Mouse (Mus musculus) embryonic facial prominence, embryonic 14.5 days (tissue): ENCODE results near the gene Clasrp. TPM values are rescaled to one million over a fixed set of nuclear protein-coding genes. Genes with fewer than 3 reads are reported as not detected.

ENCODE experiments used
- ATAC-seq: fragments of 200-750 bp; cut with Nextera tagmentation; 2 replicates; pipeline ENCODE4 v1.8.0; 2017; ENCODE audit warnings: low read depth, moderate number of reproducible peaks, moderate TSS enrichment
- DNase-seq: peaks from one replicate; pipeline ENCODE4 v3.0.0-alpha.2; 2015; ENCODE audit warnings: low spot score
- H3K27ac ChIP-seq: fragments of 300-500 bp; sonication (generic); replicated peaks from 2 replicates; pipeline ENCODE4 v1.5.1; 2014; ENCODE audit warnings: low read depth, mild to moderate bottlenecking, low read length, moderate library complexity
- H3K27me3 ChIP-seq: fragments of 300-500 bp; sonication (generic); replicated peaks from 2 replicates; pipeline ENCODE4 v1.6.1; 2014; ENCODE audit warnings: low read length; ENCODE audit not compliant: control insufficient read depth, insufficient read depth
- H3K36me3 ChIP-seq: fragments of 300-500 bp; sonication (generic); 2 replicates; pipeline ENCODE4 v1.6.1; 2014; ENCODE audit warnings: low read length, mixed read lengths; ENCODE audit not compliant: control insufficient read depth, insufficient read depth
- H3K4me1 ChIP-seq: fragments of 300-500 bp; sonication (generic); 2 replicates; pipeline ENCODE4 v1.6.1; 2014; ENCODE audit warnings: antibody characterized with exemption, low read length; ENCODE audit not compliant: control insufficient read depth, insufficient read depth
- H3K4me2 ChIP-seq: fragments of 300-500 bp; sonication (generic); 2 replicates; pipeline ENCODE4 v1.6.1; 2014; ENCODE audit warnings: low read depth, mild to moderate bottlenecking, low read length, moderate library complexity, mixed read lengths
- H3K4me3 ChIP-seq: fragments of 300-500 bp; sonication (generic); 2 replicates; pipeline ENCODE4 v1.5.1; 2014; ENCODE audit warnings: low read depth, mild to moderate bottlenecking, low read length
- H3K9ac ChIP-seq: fragments of 300-500 bp; sonication (generic); 2 replicates; pipeline ENCODE4 v1.6.1; 2014; ENCODE audit warnings: low read depth, mild to moderate bottlenecking, low read length, moderate library complexity, mixed read lengths
- H3K9me3 ChIP-seq: fragments of 300-500 bp; sonication (generic); 2 replicates; pipeline ENCODE4 v1.6.1; 2016; ENCODE audit warnings: low read length; ENCODE audit not compliant: control insufficient read depth
- WGBS: fragments of 180-500 bp; shearing (Covaris S2); extraction: QIAGEN DNeasy Blood & Tissue Kit; methylation state at CpG from one replicate; pipeline ENCODE4 v1.1.7; 2014; 5-methylcytosine and 5-hydroxymethylcytosine counted together
- polyA plus RNA-seq: library from polyadenylated mRNA; unstranded; fragments of >200 nt; fragmentation: Nextera tagmentation; extraction: Ambion mirVana; gene quantifications from 2 replicates; pipeline ENCODE4 v1.2.1, GENCODE M21; 2014

The Clasrp gene
- polyA plus RNA-seq, 1 experiment from 2014 or later: 36.0 TPM

DNA sequence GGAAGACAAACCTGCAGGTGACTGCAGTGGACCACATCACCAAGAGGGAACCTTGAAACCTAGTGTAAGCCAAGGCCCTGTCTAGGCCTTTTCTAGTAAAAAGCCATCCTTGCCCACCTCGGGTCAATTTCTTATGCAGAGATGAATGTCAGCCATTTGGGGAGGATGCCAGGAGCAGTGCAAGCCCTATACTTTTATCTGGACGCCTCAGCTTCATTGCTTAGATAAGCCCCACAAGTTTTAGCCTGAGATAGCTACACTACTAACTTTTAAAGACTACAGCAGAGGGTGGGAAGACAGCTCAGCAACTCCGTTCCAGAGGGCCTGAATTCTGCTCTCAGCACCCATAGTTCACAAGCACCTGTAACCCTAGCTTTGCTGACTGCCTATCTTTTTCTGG lies 40.4 kb downstream of the Clasrp start:
- H3K36me3 ChIP-seq: peaks cover 33% of the 10 kb centered on the region
- DNase-seq (no peak), ATAC-seq (no peak)
- peaks cover 24% of the 10 kb centered on the region for H3K4me1 ChIP-seq
- no peaks in the 10 kb centered on the region for H3K27me3 ChIP-seq
- H3K9ac ChIP-seq: no peak overlapping the region; the same call in 1 of the 2 replicates
- 0 out of 2 replicates have a peak, but pooled peaks cover 4% of the 10 kb centered on the region for H3K9me3 ChIP-seq
- H3K4me2 ChIP-seq: no peak overlapping the region
- no peak overlapping the region for H3K4me3 ChIP-seq
- WGBS: 79% methylated on average over 3 of the region's 3 CpGs
- 0 out of 2 replicates have a peak overlapping the region, but pooled peaks have one; percentile 94 for H3K27ac ChIP-seq

DNA sequence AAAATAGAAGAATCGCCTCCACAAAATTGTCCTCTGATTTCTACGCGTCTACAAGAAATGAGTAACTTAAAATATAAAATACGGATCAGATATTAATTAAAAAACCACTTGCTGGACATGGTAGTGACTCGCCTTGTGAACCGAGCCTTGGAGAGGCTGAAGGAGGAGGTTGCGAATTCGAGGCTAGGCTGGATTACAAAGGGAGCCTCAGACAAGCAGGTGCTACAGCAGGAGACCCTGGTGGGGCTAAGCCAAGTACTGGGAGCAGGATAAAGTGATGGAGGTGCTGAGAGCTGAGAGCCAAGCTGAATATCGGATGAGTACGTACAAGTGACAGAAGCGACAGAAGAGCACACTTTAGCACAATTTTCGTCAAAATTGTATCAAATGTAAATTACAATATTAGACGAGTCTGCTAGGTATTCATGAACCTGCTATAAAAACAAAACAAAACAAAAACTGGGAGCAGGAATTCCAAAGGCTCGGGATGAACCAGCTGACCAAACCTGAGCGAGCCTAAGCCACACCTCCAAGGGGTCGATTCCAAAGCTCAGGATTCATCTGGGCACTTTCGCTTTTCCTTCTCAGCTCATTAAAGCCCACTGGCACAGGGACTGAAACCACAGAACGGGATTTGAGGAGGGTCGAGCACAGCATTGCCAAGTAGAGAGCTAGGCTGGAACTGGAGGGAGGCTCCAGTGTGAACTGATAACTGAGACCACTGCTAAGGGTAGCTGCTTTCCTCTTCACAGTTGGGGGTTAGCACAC lies 41.5 kb downstream of the Clasrp start, which contains the start of gene Ppp1r37:
TSS of gene Ppp1r37 (minus strand) at position 434 of the 768 bp plus-strand sequence.
- Histone ChIP-seq H3K4me1 (peaks cover 26% of the 10 kb centered on the region), H3K4me2 (peak within 1 kb of the TSS; percentile 98), H3K4me3 (peak within 1 kb of the TSS; percentile 99), H3K9ac (peak within 1 kb of the TSS; percentile 97), H3K36me3 (peaks cover 33% of the 10 kb centered on the region), H3K9me3 (0 out of 2 replicates have a peak, but pooled peaks cover 4% of the 10 kb centered on the region), H3K27me3 (no peaks in the 10 kb centered on the region), H3K27ac (peak within 1 kb of the TSS; percentile 94)
- ATAC-seq (peak; percentile 45; the same call in 1 of the 2 replicates), DNase-seq (peak; percentile 69)
- WGBS: 4% methylated on average over 19 of the region's 19 CpGs

DNA sequence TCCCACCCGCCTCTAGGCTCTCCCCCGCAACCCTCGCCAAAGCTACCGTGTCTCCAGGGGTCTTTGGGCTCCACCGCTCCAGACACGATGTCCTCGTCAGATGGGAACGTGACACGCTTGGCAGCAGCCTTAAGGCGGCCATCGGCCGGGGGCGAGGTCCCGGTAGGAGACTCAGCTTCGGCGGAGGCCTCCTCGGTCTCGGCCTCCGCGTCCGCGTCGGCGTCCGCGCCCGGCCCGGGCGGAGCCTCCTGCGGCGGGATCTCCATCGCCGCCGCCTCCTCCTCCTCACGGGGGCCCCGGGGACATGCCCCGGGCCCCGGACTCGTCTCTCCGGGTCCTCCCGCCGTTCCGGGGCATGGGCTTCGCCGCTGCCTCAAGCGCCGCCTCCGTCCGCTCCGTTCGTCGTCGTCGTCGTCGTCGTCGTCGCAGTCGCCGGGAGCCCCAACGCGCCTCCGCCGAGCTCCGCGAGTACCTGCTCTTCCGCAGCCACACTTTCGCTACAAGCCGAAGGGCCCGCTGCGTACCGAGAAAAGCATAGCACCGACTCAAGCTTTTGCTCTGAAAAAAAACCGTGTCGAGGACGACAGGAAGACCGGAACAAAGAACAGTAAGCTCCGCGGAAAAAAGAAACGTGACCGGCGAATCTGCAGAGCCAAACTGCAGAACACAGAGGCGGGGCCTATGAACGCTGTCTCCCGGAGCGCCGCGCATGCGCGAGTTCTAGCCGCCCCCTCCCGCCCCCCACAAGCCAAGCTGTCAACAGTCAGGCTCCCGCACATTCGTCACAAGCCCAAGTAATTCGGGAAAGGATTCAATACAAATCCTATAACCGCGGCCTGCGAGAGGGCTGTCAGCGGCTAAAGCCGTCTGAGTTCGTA lies 42.3 kb downstream of the Clasrp start:
- peak overlapping the region; percentile 98 for H3K4me2 ChIP-seq
- peak overlapping the region; percentile 94 for H3K27ac ChIP-seq
- H3K4me1 ChIP-seq: peaks cover 26% of the 10 kb centered on the region
- H3K27me3 ChIP-seq: no peaks in the 10 kb centered on the region
- DNase-seq: peak; percentile 97
- ATAC-seq: peak; percentile 90
- WGBS: under 1% methylated on average over 79 of the region's 102 CpGs
- 0 out of 2 replicates have a peak, but pooled peaks cover 4% of the 10 kb centered on the region for H3K9me3 ChIP-seq
- peak overlapping the region; percentile 97 for H3K9ac ChIP-seq
- H3K4me3 ChIP-seq: peak overlapping the region; percentile 99
- peaks cover 30% of the 10 kb centered on the region for H3K36me3 ChIP-seq

- Histone ChIP-seq H3K4me3 (peak overlapping the region; percentile 99), H3K9ac (peak overlapping the region; percentile 97), H3K9me3 (0 out of 2 replicates have a peak, but pooled peaks cover 4% of the 10 kb centered on the region), H3K4me2 (peak overlapping the region; percentile 98), H3K27ac (peak overlapping the region; percentile 94), H3K27me3 (no peaks in the 10 kb centered on the region), H3K4me1 (peaks cover 26% of the 10 kb centered on the region), H3K36me3 (peaks cover 24% of the 10 kb centered on the region)
- ATAC-seq (no peak), DNase-seq (no peak)
- 2% methylated on average over 11 of the region's 11 CpGs for WGBS
These were observed 42.9 kb downstream of the Clasrp start for GRCm38 (mm10) chr7:19561431-19561764.

DNA sequence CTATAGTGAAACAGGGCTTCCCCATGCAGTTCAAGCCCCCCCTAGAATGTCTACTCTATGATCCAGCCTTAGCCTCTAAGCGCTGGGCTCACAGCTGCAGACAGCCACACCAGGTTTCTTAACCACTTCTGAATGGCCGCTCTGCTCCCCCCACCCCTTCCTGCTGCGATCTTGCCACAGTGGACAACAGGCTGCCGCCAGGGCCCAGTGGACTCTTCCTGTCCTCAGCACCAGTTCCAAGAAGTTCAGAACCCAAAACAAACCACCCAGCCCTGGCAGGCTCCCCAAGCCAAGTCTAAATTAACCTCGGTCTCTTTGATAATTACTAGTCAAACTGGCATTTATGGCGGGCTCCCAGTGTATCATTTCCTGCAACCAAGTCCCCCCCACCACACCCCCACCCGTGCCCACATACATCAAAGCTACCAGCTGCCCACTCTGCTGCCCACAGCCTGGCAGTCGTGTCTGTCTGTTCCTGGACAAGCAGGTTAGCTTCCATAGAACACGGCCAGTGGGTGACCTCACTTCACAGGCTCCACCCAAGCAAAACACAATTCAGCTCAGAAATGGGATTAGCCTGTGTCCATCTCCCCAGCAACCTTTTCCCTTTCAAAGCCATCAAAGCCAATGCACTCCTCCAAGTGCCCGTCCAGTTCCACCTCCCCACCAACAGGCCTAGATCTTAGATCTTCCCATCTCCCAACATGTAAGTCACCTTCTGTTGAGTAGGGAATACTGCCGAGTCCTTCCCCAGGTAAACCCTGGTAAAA lies 43.6 kb downstream of the Clasrp start:
- ATAC-seq (no peak), DNase-seq (peak; percentile 50)
- H3K4me1 ChIP-seq: peaks cover 26% of the 10 kb centered on the region
- H3K9me3 ChIP-seq: 0 out of 2 replicates have a peak, but pooled peaks cover 4% of the 10 kb centered on the region
- H3K27me3 ChIP-seq: no peaks in the 10 kb centered on the region
- H3K4me2 ChIP-seq: peak overlapping the region; percentile 98
- H3K27ac ChIP-seq: peak overlapping the region; percentile 94; the same call in 1 of the 2 replicates
- peak overlapping the region; percentile 97 for H3K9ac ChIP-seq
- peaks cover 22% of the 10 kb centered on the region for H3K36me3 ChIP-seq
- 21% methylated on average over 11 of the region's 11 CpGs for WGBS
- peak overlapping the region; percentile 99 for H3K4me3 ChIP-seq

DNA sequence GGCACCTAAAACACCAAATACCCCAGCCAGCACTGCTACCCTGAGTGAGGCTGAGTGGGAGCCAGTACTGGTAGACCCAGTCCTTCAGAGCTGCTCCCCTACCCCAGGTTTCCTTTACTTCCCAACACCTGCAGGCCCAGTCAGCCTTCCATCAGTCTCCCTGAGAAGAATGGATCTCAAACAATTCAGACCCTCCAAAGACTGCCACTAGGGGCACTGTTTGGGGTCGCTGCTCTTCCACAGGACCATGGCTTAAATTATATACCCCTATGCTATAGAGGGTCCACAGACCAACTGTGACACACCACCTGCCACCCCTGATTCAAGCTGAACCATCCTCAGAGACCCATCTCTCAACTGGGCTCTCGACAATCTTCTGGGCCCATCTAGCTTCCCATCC lies 45.3 kb downstream of the Clasrp start:
- peaks cover 26% of the 10 kb centered on the region for H3K4me1 ChIP-seq
- H3K4me3 ChIP-seq: no peak overlapping the region
- DNase-seq: no peak
- peaks cover 14% of the 10 kb centered on the region; the same call in 1 of the 2 replicates for H3K36me3 ChIP-seq
- H3K4me2 ChIP-seq: no peak overlapping the region
- 55% methylated on average over 2 of the region's 2 CpGs for WGBS
- H3K9me3 ChIP-seq: no peaks in the 10 kb centered on the region
- H3K27ac ChIP-seq: no peak overlapping the region
- H3K27me3 ChIP-seq: no peaks in the 10 kb centered on the region
- no peak for ATAC-seq
- H3K9ac ChIP-seq: no peak overlapping the region

DNA sequence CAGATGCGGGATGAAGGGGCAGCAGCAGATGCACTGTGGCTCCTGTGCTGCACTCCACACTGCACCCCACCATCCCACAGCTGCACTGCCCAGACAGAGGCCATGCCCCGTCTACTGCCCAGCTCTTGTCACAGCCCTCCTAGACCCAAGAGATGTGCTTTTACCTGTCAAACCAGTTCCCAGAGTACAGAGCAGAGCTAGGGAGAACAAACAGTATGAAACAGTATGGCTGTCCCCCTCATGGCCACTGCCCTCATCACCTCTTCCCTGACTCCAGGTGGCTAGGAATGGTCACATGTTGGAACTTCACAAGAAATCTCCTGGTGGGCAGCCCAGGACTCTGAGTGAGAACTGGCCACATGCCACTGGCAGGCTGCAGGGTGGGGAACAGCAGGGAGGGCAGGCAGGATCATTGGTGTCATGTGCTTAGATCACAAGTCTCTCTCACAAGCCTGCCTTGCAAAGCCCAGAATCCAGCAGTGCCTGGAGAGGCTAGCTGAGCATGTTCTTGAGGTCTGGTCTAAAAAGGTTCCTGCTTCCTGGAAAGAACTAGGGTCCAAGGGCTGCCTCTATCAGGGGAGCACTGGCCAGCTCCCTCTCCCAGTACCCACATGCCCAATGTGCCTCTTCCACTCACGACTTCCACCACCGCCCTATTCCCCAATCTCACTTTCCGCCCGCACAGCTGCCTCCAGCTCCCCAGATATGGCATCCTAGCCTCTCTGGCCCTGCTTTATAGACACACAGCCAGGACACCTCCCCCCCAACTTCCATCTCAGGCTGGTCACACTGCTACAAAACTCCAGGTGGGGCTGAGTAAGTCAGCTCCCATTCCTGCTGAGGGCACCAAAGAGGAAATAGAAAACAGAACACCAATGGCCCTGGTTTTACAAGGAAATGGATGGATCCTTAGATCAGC lies 46.0 kb downstream of the Clasrp start:
- no peak overlapping the region for H3K27ac ChIP-seq
- ATAC-seq (no peak), DNase-seq (no peak)
- peaks cover 26% of the 10 kb centered on the region for H3K4me1 ChIP-seq
- no peaks in the 10 kb centered on the region for H3K27me3 ChIP-seq
- H3K9ac ChIP-seq: no peak overlapping the region
- no peak overlapping the region for H3K4me2 ChIP-seq
- H3K36me3 ChIP-seq: peaks cover 11% of the 10 kb centered on the region
- H3K9me3 ChIP-seq: no peaks in the 10 kb centered on the region
- no peak overlapping the region for H3K4me3 ChIP-seq
- WGBS: 90% methylated on average over 6 of the region's 6 CpGs
